Mouse (Mus musculus) forebrain, embryonic 12.5 days (tissue): ENCODE measurements around the gene Sh3glb2. TPM values are rescaled to one million over a fixed set of nuclear protein-coding genes. Genes with fewer than 3 reads are reported as not detected.
A peak's percentile ranks its signal among the peaks of the same experiment; 100 is the strongest.

Experiments
- ATAC-seq: fragments of 200-750 bp; cut with Nextera tagmentation; 2 replicates; pipeline ENCODE4 v1.8.0; 2017; ENCODE audit warnings: moderate TSS enrichment; ENCODE audit not compliant: low FRiP score
- H3K27ac ChIP-seq: fragments of 300-500 bp; sonication (generic); 2 replicates; pipeline ENCODE4 v1.5.1; 2016; ENCODE audit warnings: mild to moderate bottlenecking
- H3K27me3 ChIP-seq: fragments of 300-500 bp; sonication (generic); 2 replicates; pipeline ENCODE4 v1.6.1; 2016; ENCODE audit warnings: mild to moderate bottlenecking
- H3K36me3 ChIP-seq: fragments of 300-500 bp; sonication (generic); replicated peaks from 2 replicates; pipeline ENCODE4 v1.6.1; 2016; ENCODE audit warnings: mild to moderate bottlenecking
- H3K4me1 ChIP-seq: fragments of 300-500 bp; sonication (generic); 2 replicates; pipeline ENCODE4 v1.6.1; 2016
- H3K4me2 ChIP-seq: fragments of 300-500 bp; sonication (generic); 2 replicates; pipeline ENCODE4 v1.6.1; 2016; ENCODE audit warnings: mild to moderate bottlenecking, moderate library complexity
- H3K4me3 ChIP-seq: fragments of 300-500 bp; sonication (generic); replicated peaks from 2 replicates; pipeline ENCODE4 v1.5.1; 2016; ENCODE audit warnings: mild to moderate bottlenecking
- H3K9ac ChIP-seq: fragments of 300-500 bp; sonication (generic); 2 replicates; pipeline ENCODE4 v1.6.1; 2016; ENCODE audit warnings: mild to moderate bottlenecking
- H3K9me3 ChIP-seq: fragments of 300-500 bp; sonication (generic); 2 replicates; pipeline ENCODE4 v1.6.1; 2016
- WGBS: fragments of 180-500 bp; shearing (Covaris S2); methylation state at CpG from one replicate; pipeline ENCODE4 v1.1.7; 2016; 5-methylcytosine and 5-hydroxymethylcytosine counted together
- polyA plus RNA-seq: library from polyadenylated mRNA; unstranded; fragments of >200 nt; fragmentation: Nextera tagmentation; extraction: Ambion mirVana; gene quantifications from 2 replicates; pipeline ENCODE4 v1.2.1, GENCODE M21; 2016

Sh3glb2 gene
- polyA plus RNA-seq, 1 experiment from 2014 or later, result 99.8 TPM

DNA sequence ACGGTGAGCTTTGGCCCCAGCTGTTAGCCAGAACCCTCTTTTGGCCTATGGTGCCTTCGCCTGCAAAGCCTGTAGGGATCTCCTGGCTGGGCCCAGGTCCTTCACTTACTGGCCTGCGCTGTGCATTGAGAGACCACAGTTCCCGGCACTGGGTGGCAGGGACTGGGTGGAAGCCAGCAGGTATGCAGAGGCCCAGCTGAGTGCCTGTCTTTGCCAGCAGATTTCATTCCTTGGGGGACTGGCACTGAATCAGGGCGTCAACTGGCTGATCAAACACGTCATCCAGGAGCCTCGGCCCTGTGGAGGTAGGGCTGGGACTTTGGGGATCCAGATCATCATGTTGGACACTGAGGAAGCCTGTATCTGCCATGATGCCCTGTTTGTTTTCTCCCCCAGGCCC lies 36.6 kb upstream of the Sh3glb2 start:
- Histone ChIP-seq H3K36me3 (peaks cover 50% of the 10 kb centered on the region), H3K9ac (no peak overlapping the region), H3K4me2 (no peak overlapping the region), H3K9me3 (no peaks in the 10 kb centered on the region), H3K4me3 (no peak overlapping the region), H3K27me3 (no peaks in the 10 kb centered on the region), H3K27ac (no peak overlapping the region), H3K4me1 (peaks cover 50% of the 10 kb centered on the region)
- 93% methylated on average over 7 of the region's 7 CpGs for WGBS
- no peak for ATAC-seq

DNA sequence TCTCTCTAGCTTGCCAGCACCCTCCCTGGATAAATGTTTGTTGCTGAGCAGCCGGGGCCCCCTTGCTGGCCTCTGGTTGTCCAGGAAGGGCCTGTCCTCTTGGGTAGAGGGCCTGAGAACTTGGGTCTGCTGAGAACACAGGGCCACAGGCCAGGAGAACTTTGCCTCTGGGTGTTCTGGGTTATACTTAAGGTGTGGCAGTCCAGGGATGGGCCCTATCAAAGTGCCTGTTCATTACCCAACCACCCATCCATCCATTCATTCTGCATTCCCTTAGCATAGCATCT lies 34.2 kb upstream of the Sh3glb2 start:
- no peak for ATAC-seq
- WGBS, result 77% methylated on average over 1 of the region's 1 CpGs
- Histone ChIP-seq H3K27me3 (no peaks in the 10 kb centered on the region), H3K4me1 (peaks cover 25% of the 10 kb centered on the region), H3K27ac (peak overlapping the region; percentile 88; the same call in 1 of the 2 replicates), H3K9ac (peak overlapping the region; percentile 71), H3K9me3 (no peaks in the 10 kb centered on the region), H3K36me3 (peaks cover 35% of the 10 kb centered on the region), H3K4me3 (peak overlapping the region; percentile 73), H3K4me2 (peak overlapping the region; percentile 93)

DNA sequence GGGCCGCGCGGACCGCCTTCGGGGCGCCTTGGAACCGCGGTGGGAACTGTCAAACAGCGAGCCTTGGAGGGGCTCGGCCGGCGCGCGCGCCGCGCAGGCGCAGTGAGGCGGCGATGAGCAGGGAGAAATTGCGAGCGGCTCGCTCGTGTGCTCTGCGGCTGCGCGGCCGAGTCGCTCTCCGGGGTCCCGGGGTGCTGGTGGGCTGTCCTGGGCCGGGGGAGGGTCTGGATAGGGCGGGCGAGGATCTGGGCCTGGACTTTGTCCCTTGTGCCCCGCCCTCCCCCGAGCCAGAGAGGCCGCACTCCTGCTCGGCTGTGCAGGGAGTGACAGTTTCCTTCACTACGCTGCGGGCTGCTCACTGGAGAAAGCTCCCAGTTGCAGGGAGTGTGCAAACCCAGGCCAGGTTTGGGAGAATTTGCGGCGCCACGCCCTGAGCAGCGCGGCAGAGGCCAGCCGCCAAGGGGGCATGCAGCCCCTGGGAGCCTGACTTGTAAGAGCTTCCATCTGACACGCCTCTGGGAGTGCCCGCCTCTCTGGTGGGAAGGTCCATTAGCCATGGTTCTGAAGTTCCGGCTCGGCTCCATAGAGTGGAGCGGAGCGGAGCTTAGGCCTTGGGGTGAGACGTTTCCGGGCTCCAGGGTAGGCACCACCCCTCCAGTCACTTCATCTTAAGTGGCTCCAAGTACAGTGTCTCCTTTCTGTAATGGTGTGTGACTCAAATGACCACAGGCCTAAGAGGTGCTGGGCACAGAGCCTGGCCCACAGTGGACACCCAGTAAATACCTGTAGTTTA lies 33.6 kb upstream of the Sh3glb2 start:
- Histone ChIP-seq H3K9me3 (no peaks in the 10 kb centered on the region), H3K27me3 (no peaks in the 10 kb centered on the region), H3K4me2 (peak overlapping the region; percentile 93), H3K36me3 (peaks cover 30% of the 10 kb centered on the region), H3K4me1 (peaks cover 20% of the 10 kb centered on the region), H3K4me3 (peak overlapping the region; percentile 73), H3K9ac (peak overlapping the region; percentile 71), H3K27ac (peak overlapping the region; percentile 88)
- 1% methylated on average over 54 of the region's 54 CpGs for WGBS
- ATAC-seq, result peak; percentile 81

DNA sequence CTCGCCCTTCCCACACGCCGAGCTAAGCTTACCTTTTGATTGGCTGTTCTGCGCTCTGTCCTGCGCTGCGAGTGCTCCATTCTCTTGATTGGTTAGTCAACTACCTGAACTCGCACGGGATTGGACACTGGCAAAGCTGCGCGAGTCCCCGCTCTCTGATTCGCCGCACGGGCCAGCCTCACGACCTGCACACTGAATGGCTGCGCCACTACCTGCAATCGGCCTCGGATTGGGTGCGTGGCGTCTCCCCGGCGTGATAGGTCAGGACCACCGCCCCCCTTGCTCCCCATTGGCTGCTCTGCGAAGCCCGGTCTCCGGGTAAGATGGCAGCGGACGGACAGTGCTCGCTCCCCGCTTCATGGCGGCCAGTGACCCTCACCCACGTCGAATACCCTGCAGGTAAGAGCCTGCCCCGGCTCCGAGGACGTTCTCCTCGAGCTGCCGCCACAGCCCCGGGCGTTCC lies 33.0 kb upstream of the Sh3glb2 start, which contains the start of gene Dolpp1:
Gene Dolpp1 (plus strand): TSS at position 141 of the 463 bp plus-strand sequence.
- ATAC-seq, result peak; percentile 98
- WGBS, result under 1% methylated on average over 40 of the region's 40 CpGs
- Histone ChIP-seq H3K9ac (peak within 1 kb of the TSS; percentile 71), H3K27me3 (no peaks in the 10 kb centered on the region), H3K4me1 (peaks cover 18% of the 10 kb centered on the region), H3K27ac (peak within 1 kb of the TSS; percentile 88), H3K36me3 (peaks cover 24% of the 10 kb centered on the region), H3K4me2 (peak within 1 kb of the TSS; percentile 93), H3K4me3 (peak within 1 kb of the TSS; percentile 73), H3K9me3 (no peaks in the 10 kb centered on the region)

DNA sequence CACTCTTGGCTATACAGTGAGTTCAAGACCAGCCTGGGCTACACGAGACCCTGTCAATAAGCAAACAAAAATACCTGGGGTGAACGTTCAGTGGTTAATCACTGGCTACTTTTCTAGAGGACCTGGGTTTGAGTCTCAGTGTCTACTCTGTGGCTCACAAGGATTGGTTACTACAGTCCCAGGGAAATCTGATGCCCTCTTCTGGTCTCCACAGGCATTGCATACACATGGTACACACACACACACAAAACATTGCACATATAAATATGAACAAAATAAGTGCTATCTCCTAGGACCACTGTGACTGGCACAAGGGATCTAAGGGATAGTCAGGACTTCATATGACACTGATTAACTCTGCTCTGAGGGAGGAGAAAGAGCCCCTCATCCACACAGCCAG lies 29.9 kb upstream of the Sh3glb2 start:
- Histone ChIP-seq H3K4me2 (no peak overlapping the region), H3K4me1 (peaks cover 15% of the 10 kb centered on the region), H3K9me3 (no peaks in the 10 kb centered on the region), H3K9ac (no peak overlapping the region), H3K4me3 (no peak overlapping the region), H3K27ac (no peak overlapping the region), H3K36me3 (peaks cover 21% of the 10 kb centered on the region), H3K27me3 (no peaks in the 10 kb centered on the region)
- ATAC-seq, result no peak
- 92% methylated on average over 2 of the region's 2 CpGs for WGBS

DNA sequence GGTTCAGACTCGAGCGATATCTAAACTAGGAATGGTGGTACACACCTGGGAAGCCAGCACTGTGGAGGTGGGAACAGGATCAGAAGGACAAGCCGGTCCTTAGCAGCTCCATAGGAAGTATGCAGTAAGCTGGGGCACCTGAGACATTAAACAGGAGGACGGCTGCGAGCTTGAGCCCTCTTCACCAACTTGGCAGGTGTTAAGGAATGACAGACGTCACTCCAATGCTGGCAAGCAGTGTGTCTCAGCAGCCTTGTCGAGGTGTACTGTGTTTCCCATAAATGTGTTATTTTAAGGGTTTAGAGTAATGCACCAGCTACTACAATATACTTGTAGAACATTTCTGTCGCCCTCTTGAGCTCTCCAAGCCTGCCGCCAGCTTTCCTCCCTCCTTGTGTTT lies 27.8 kb upstream of the Sh3glb2 start:
- Histone ChIP-seq H3K4me3 (no peak overlapping the region), H3K9me3 (no peaks in the 10 kb centered on the region), H3K9ac (no peak overlapping the region), H3K4me1 (0 out of 2 replicates have a peak, but pooled peaks cover 4% of the 10 kb centered on the region), H3K27ac (no peak overlapping the region), H3K27me3 (no peaks in the 10 kb centered on the region), H3K36me3 (peaks cover 38% of the 10 kb centered on the region), H3K4me2 (no peak overlapping the region)
- no peak for ATAC-seq
- WGBS, result 87% methylated on average over 9 of the region's 9 CpGs

DNA sequence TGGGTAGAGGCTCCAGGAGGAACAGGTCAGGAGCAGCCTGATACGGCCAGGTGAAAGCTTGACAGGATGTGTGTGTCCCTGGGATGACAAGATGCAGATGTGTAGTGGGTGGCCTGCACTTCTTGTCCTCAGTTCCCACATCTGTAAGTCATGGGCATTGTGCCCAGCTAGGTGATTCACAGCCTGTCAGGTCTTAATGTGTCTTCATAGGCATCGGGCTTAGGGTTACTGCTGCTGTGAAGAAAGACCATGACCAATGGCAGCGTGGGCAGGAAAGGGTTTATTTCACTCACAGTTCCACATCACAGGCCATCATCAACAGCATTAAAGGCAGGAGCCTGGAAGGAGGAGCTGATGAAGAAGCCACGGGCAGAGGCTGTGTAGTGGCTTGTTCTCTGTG lies 26.5 kb upstream of the Sh3glb2 start:
- H3K4me3 ChIP-seq, result no peak overlapping the region
- WGBS, result 90% methylated on average over 4 of the region's 4 CpGs
- H3K9ac ChIP-seq, result no peak overlapping the region
- no peaks in the 10 kb centered on the region for H3K27me3 ChIP-seq
- H3K4me2 ChIP-seq, result no peak overlapping the region
- no peaks in the 10 kb centered on the region for H3K9me3 ChIP-seq
- H3K4me1 ChIP-seq, result no peaks in the 10 kb centered on the region
- no peak overlapping the region for H3K27ac ChIP-seq
- H3K36me3 ChIP-seq, result peaks cover 48% of the 10 kb centered on the region
- no peak for ATAC-seq

DNA sequence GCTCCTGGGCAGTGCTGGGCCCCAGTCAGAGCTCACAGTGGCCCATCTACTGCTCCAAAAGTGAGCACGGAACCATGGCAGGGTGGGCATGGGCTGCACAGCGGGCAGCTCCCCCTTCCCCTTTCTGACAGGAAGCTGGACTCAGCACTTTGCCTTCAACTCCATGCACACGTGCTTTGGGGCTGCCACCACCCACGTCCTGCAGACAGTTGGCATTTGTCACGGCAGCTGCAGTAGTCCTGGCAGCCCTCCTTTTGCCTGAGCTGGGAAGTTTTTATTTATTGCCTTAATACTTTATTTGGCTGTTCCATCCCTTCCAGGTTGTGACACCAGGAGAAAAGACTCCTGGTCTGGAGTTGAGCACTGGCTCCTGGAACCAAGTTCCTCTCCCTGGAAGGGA lies 25.7 kb upstream of the Sh3glb2 start:
- Histone ChIP-seq H3K4me1 (no peaks in the 10 kb centered on the region), H3K27me3 (no peaks in the 10 kb centered on the region), H3K4me3 (no peak overlapping the region), H3K4me2 (no peak overlapping the region), H3K27ac (no peak overlapping the region), H3K36me3 (peaks cover 53% of the 10 kb centered on the region), H3K9ac (no peak overlapping the region), H3K9me3 (no peaks in the 10 kb centered on the region)
- WGBS, result 84% methylated on average over 5 of the region's 5 CpGs
- ATAC-seq, result no peak

DNA sequence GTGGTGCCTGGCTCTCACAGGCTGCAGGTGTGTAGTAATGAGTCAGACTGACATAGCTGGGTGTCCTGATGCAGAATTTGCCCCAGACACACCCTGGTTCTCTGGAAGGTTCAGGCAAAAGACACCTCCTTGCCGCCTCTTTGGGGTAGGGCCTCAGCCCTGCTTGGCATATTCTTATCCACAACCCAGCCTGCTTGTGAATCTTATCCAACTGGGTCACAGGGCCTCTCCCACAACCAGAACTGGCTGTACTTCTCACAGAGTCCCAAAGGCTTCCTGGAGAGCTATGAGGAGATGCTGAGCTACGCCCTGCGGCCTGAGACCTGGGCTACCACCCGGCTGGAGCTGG lies 22.2 kb upstream of the Sh3glb2 start:
- H3K36me3 ChIP-seq, result peaks cover 87% of the 10 kb centered on the region
- no peaks in the 10 kb centered on the region for H3K27me3 ChIP-seq
- no peak overlapping the region for H3K4me3 ChIP-seq
- no peak for ATAC-seq
- no peaks in the 10 kb centered on the region for H3K9me3 ChIP-seq
- 92% methylated on average over 4 of the region's 4 CpGs for WGBS
- no peak overlapping the region; the same call in 1 of the 2 replicates for H3K9ac ChIP-seq
- no peak overlapping the region for H3K4me2 ChIP-seq
- no peaks in the 10 kb centered on the region for H3K4me1 ChIP-seq
- no peak overlapping the region for H3K27ac ChIP-seq

DNA sequence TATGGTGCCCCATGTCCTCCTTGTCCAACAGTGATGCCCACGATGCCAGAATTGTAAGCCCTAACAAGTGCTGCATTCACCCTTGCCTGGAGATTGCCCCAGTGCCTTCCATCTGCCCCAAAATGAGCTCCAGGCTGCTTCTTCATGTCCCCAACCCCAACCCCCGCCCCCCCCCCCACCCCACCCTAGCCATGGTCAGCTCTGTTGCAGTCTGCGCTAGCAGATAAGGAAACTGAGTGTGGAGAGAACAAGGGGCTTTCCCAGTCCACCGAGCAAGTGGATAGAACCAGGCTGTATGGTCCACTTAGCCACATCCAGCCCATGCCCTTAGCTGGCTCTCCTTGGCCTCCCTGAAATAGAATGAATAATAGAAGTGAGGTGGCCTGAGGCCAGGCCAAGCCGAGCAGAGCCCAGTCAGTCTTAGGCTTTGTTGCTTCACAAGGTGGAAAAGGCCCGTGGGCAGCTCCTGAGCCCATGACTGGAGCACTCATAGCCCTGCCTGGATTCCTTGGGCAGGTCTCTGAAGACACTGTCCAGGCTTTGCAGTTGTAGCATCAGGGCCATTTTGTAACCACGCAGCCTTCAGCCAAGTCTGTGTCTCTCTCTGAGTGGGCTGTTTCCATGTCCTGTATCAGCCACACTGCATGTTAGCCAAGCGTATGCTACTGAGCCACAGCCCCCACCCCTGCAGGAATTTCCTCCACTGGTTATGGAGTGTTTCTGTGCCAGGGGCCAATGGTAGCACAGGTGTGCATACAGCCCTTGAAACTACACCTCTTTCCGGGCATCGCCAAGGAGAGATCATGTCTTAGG lies 21.6 kb upstream of the Sh3glb2 start:
- 94% methylated on average over 10 of the region's 10 CpGs for WGBS
- H3K27me3 ChIP-seq, result no peaks in the 10 kb centered on the region
- H3K4me3 ChIP-seq, result no peak overlapping the region
- ATAC-seq, result no peak
- no peak overlapping the region for H3K4me2 ChIP-seq
- no peaks in the 10 kb centered on the region for H3K4me1 ChIP-seq
- peaks cover 92% of the 10 kb centered on the region for H3K36me3 ChIP-seq
- H3K9me3 ChIP-seq, result no peaks in the 10 kb centered on the region
- H3K9ac ChIP-seq, result no peak overlapping the region; the same call in 1 of the 2 replicates
- no peak overlapping the region for H3K27ac ChIP-seq

DNA sequence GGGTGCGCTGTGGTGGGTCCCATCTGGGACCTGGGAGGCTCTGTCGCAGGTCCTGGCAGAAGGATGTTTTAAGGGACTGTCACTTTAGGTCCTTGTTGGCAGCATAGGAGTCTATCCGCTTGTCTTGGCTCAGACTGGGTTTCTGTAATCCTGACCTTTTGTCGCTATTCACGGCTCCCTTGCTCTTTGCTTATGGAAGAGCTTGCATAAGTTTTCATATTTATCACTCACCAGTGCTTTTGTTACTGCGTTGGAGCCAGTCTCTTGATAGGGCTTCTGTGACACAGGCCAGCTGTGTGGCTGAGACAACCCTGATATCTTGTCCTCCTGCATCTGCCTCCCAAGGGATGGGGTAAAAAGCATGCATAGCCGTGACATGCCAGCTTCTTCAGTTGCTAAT lies 20.2 kb upstream of the Sh3glb2 start:
- no peaks in the 10 kb centered on the region for H3K27me3 ChIP-seq
- H3K4me2 ChIP-seq, result no peak overlapping the region
- 91% methylated on average over 7 of the region's 7 CpGs for WGBS
- no peak overlapping the region for H3K4me3 ChIP-seq
- H3K9ac ChIP-seq, result no peak overlapping the region
- no peaks in the 10 kb centered on the region for H3K9me3 ChIP-seq
- no peaks in the 10 kb centered on the region for H3K4me1 ChIP-seq
- ATAC-seq, result no peak
- no peak overlapping the region; the same call in 1 of the 2 replicates for H3K27ac ChIP-seq
- peaks cover 88% of the 10 kb centered on the region for H3K36me3 ChIP-seq

DNA sequence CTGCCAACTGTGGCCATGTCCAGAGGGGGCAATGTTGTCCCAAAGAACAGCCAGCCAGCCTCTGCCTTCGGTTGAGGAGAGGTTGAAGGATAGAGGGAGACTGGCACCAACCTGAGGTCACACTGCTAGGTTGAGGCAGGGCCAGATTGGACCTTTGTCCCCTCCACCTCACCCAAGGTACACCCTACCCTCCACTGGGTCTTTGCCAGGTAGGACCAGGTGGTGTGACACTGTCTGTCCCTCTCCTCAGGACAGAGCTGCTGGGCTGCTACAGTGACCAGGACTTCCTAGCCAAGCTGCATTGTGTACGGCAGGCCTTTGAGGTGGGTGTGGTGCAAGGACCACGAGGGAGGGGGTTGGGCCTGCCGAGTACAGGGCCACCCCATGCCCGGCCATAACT lies 18.6 kb upstream of the Sh3glb2 start:
- ATAC-seq, result no peak
- H3K36me3 ChIP-seq, result peaks cover 88% of the 10 kb centered on the region
- 87% methylated on average over 5 of the region's 5 CpGs for WGBS

More for the DNA sequence above, 18.6 kb upstream of the Sh3glb2 start:
- no peak overlapping the region for H3K4me3 ChIP-seq
- no peaks in the 10 kb centered on the region for H3K27me3 ChIP-seq
- no peaks in the 10 kb centered on the region for H3K9me3 ChIP-seq
- no peak overlapping the region for H3K27ac ChIP-seq
- no peak overlapping the region for H3K4me2 ChIP-seq
- H3K4me1 ChIP-seq, result no peaks in the 10 kb centered on the region
- H3K9ac ChIP-seq, result no peak overlapping the region
